Mouse (Mus musculus) kidney, postnatal 0 days (tissue): Measurements from ENCODE around the gene Qrfp. TPM values are rescaled to one million over a fixed set of nuclear protein-coding genes. Genes with fewer than 3 reads are reported as not detected.
A peak's percentile ranks its signal among the peaks of the same experiment; 100 is the strongest.

Experiments
- ATAC-seq: fragments of 200-750 bp; cut with Nextera tagmentation; replicated peaks from 2 replicates; pipeline ENCODE4 v1.8.0; 2017; ENCODE audit warnings: low read depth, moderate number of reproducible peaks, moderate TSS enrichment, moderate library complexity; ENCODE audit not compliant: low FRiP score
- DNase-seq: peaks from one replicate; pipeline ENCODE4 v3.0.0-alpha.2; 2016; ENCODE audit warnings: low spot score
- H3K27ac ChIP-seq: fragments of 300-500 bp; sonication (generic); 2 replicates; pipeline ENCODE4 v1.5.1; 2014; ENCODE audit warnings: mild to moderate bottlenecking
- H3K27me3 ChIP-seq: fragments of 300-500 bp; sonication (generic); 2 replicates; pipeline ENCODE4 v1.6.1; 2014; ENCODE audit warnings: low read length, mixed read lengths; ENCODE audit not compliant: insufficient read depth
- H3K36me3 ChIP-seq: fragments of 300-500 bp; sonication (generic); 2 replicates; pipeline ENCODE4 v1.6.1; 2014; ENCODE audit warnings: low read length, mixed read lengths; ENCODE audit not compliant: insufficient read depth
- H3K4me1 ChIP-seq: fragments of 300-500 bp; sonication (generic); replicated peaks from 2 replicates; pipeline ENCODE4 v1.6.1; 2014; ENCODE audit warnings: antibody characterized with exemption, low read length, mixed read lengths; ENCODE audit not compliant: insufficient read depth
- H3K4me2 ChIP-seq: fragments of 300-500 bp; sonication (generic); 2 replicates; pipeline ENCODE4 v1.6.1; 2014; ENCODE audit warnings: mild to moderate bottlenecking, low read length, moderate library complexity, mixed read lengths
- H3K4me3 ChIP-seq: fragments of 300-500 bp; sonication (generic); replicated peaks from 2 replicates; pipeline ENCODE4 v1.5.1; 2014; ENCODE audit warnings: low read depth, low read length
- H3K9ac ChIP-seq: fragments of 300-500 bp; sonication (generic); 2 replicates; pipeline ENCODE4 v1.6.1; 2014; ENCODE audit warnings: low read depth, low read length
- H3K9me3 ChIP-seq: fragments of 300-500 bp; sonication (generic); replicated peaks from 2 replicates; pipeline ENCODE4 v1.6.1; 2016; ENCODE audit warnings: low read length, inconsistent platforms, mixed read lengths
- CTCF ChIP-seq: IDR thresholded peaks from 2 replicates; pipeline ENCODE4 v1.5.1; 2016; ENCODE audit warnings: antibody characterized with exemption, low read depth, mild to moderate bottlenecking, moderate library complexity
- WGBS: fragments of 180-500 bp; shearing (Covaris S2); extraction: QIAGEN DNeasy Blood & Tissue Kit; methylation state at CpG from one replicate; pipeline ENCODE4 v1.1.7; 2014; 5-methylcytosine and 5-hydroxymethylcytosine counted together
- polyA plus RNA-seq: library from polyadenylated mRNA; unstranded; fragments of >200 nt; fragmentation: Nextera tagmentation; extraction: Ambion mirVana; gene quantifications from 2 replicates; pipeline ENCODE4 v1.2.1, GENCODE M21; 2015

The Qrfp gene
- polyA plus RNA-seq, 1 experiment from 2014 or later: 0.08 TPM

- no peaks in the 10 kb centered on the region for H3K27me3 ChIP-seq
- peaks cover 55% of the 10 kb centered on the region for H3K4me1 ChIP-seq
- H3K4me3 ChIP-seq: no peak overlapping the region
- H3K27ac ChIP-seq: no peak overlapping the region; the same call in 1 of the 2 replicates
- no peak overlapping the region for H3K4me2 ChIP-seq
- H3K9ac ChIP-seq: no peak overlapping the region
- ATAC-seq (no peak), DNase-seq (no peak)
- WGBS: 68% methylated on average over 4 of the region's 4 CpGs
- H3K36me3 ChIP-seq: no peaks in the 10 kb centered on the region
- no peak for TF ChIP-seq CTCF
- no peaks in the 10 kb centered on the region for H3K9me3 ChIP-seq
Measured at GRCm38 (mm10) chr2:31767815-31768214, 42.6 kb downstream of the Qrfp start.

- Histone ChIP-seq H3K36me3 (no peaks in the 10 kb centered on the region), H3K27ac (no peak overlapping the region), H3K4me2 (no peak overlapping the region), H3K4me1 (peaks cover 59% of the 10 kb centered on the region), H3K27me3 (no peaks in the 10 kb centered on the region), H3K4me3 (no peak overlapping the region), H3K9ac (no peak overlapping the region), H3K9me3 (no peaks in the 10 kb centered on the region)
- no peak for TF ChIP-seq CTCF
- 93% methylated on average over 6 of the region's 6 CpGs for WGBS
- no peak for ATAC-seq
- no peak for DNase-seq
Measured at GRCm38 (mm10) chr2:31767104-31767503, 43.3 kb downstream of the Qrfp start.

GRCm38 (mm10) chr2:31763271-31763670 lies 47.1 kb downstream of the Qrfp start:
- Histone ChIP-seq H3K27me3 (no peaks in the 10 kb centered on the region), H3K4me3 (no peak overlapping the region), H3K4me2 (peak overlapping the region; percentile 79), H3K4me1 (peaks cover 31% of the 10 kb centered on the region), H3K9me3 (no peaks in the 10 kb centered on the region), H3K9ac (0 out of 2 replicates have a peak overlapping the region, but pooled peaks have one; percentile 13), H3K36me3 (no peaks in the 10 kb centered on the region), H3K27ac (peak overlapping the region; percentile 27; the same call in 1 of the 2 replicates)
- no peak for ATAC-seq
- no peak for DNase-seq
- TF ChIP-seq CTCF: no peak
- WGBS: 19% methylated on average over 2 of the region's 2 CpGs

- WGBS: 34% methylated on average over 2 of the region's 2 CpGs
- Histone ChIP-seq H3K9ac (0 out of 2 replicates have a peak overlapping the region, but pooled peaks have one; percentile 13), H3K4me1 (peaks cover 31% of the 10 kb centered on the region)
Measured at GRCm38 (mm10) chr2:31762853-31763252, 47.5 kb downstream of the Qrfp start.

GRCm38 (mm10) chr2:31762155-31762554 lies 48.2 kb downstream of the Qrfp start:
- H3K36me3 ChIP-seq: no peaks in the 10 kb centered on the region
- 0 out of 2 replicates have a peak overlapping the region, but pooled peaks have one; percentile 95 for H3K9ac ChIP-seq
- WGBS: 27% methylated on average over 3 of the region's 3 CpGs
- TF ChIP-seq CTCF: no peak
- no peak for DNase-seq
- H3K9me3 ChIP-seq: no peaks in the 10 kb centered on the region
- ATAC-seq: no peak
- H3K27me3 ChIP-seq: no peaks in the 10 kb centered on the region
- H3K4me2 ChIP-seq: peak overlapping the region; percentile 79
- peak overlapping the region; percentile 37; the same call in 1 of the 2 replicates for H3K27ac ChIP-seq
- H3K4me3 ChIP-seq: peak overlapping the region; percentile 71
- H3K4me1 ChIP-seq: peaks cover 31% of the 10 kb centered on the region

More at GRCm38 (mm10) chr2:31762853-31763252, 47.5 kb downstream of the Qrfp start:
- no peaks in the 10 kb centered on the region for H3K27me3 ChIP-seq
- H3K9me3 ChIP-seq: no peaks in the 10 kb centered on the region
- DNase-seq (no peak), ATAC-seq (no peak)
- H3K36me3 ChIP-seq: no peaks in the 10 kb centered on the region
- no peak overlapping the region for H3K4me3 ChIP-seq
- peak overlapping the region; percentile 79; the same call in 1 of the 2 replicates for H3K4me2 ChIP-seq
- peak overlapping the region; percentile 27 for H3K27ac ChIP-seq
- no peak for TF ChIP-seq CTCF

GRCm38 (mm10) chr2:31761585-31761984 lies 48.8 kb downstream of the Qrfp start:
- no peaks in the 10 kb centered on the region for H3K27me3 ChIP-seq
- H3K9me3 ChIP-seq: no peaks in the 10 kb centered on the region
- 2% methylated on average over 4 of the region's 4 CpGs for WGBS
- H3K4me2 ChIP-seq: peak overlapping the region; percentile 79
- no peak for TF ChIP-seq CTCF
- peak overlapping the region; percentile 60 for H3K27ac ChIP-seq
- DNase-seq (no peak), ATAC-seq (no peak)
- H3K4me1 ChIP-seq: peaks cover 29% of the 10 kb centered on the region
- peak overlapping the region; percentile 95 for H3K9ac ChIP-seq
- no peaks in the 10 kb centered on the region for H3K36me3 ChIP-seq
- peak overlapping the region; percentile 71 for H3K4me3 ChIP-seq

GRCm38 (mm10) chr2:31761115-31761531 lies 49.3 kb downstream of the Qrfp start:
- no peaks in the 10 kb centered on the region for H3K27me3 ChIP-seq
- ATAC-seq (no peak), DNase-seq (no peak)
- H3K9me3 ChIP-seq: no peaks in the 10 kb centered on the region
- peak overlapping the region; percentile 79 for H3K4me2 ChIP-seq
- WGBS: 1% methylated on average over 7 of the region's 7 CpGs
- no peaks in the 10 kb centered on the region for H3K36me3 ChIP-seq
- H3K4me3 ChIP-seq: peak overlapping the region; percentile 71
- TF ChIP-seq CTCF: no peak
- peak overlapping the region; percentile 93 for H3K27ac ChIP-seq
- H3K4me1 ChIP-seq: peaks cover 26% of the 10 kb centered on the region
- peak overlapping the region; percentile 95 for H3K9ac ChIP-seq
